Mouse (Mus musculus) frontal cortex, adult (tissue): ENCODE results near the gene Cd300a.
"Not testable (repeated sequence)": the region's sequence is repeated elsewhere in the genome, so short reads cannot be mapped to it uniquely, and the experiment has no call there.

Source experiments
- ATAC-seq: cut with Nextera tagmentation; 2 replicates; pipeline ENCODE4 v1.9.2; 2017; ENCODE audit warnings: mild to moderate bottlenecking, moderate library complexity, mixed read lengths; ENCODE audit not compliant: low TSS enrichment

Gene Cd300a

DNA sequence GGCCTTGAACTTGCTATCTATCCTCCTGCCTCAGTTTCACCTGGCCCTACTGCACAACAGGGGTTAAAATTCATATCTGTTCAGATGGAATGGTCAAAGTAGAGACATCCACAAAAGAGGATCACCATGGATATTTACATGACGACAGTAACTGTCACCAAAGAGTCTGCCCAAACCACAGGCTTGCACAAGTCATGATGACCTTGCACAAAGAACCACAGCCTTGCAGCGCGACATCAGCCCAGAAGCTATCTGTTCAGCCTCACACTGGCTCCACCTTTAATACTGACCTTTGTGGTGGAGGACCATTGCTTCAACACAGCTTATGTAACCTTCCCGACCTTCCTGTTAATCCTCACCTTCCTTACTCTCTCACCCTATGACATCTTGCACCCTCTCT, 17.7 kb downstream of the Cd300a start:
- no peak for ATAC-seq

DNA sequence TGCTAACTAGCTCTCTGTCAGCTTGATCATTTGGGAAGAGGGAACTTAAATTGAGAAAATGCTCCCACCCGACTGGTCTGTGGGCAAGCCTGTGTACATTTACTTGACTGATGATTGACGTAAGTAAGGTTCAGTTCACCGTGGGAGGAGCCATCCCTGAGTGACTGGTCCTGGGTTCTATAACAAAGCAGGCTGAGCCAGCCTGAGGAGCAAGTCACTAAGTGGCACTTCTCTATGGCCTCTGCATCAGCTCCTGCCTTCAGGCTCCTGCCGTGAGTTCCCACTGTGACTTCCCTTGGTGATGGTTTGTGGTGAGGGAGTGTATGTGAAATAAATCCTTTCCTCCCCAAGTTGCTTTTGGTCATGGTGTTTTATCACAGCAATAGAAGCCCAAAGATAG, 18.2 kb downstream of the Cd300a start:
- ATAC-seq, result no peak

DNA sequence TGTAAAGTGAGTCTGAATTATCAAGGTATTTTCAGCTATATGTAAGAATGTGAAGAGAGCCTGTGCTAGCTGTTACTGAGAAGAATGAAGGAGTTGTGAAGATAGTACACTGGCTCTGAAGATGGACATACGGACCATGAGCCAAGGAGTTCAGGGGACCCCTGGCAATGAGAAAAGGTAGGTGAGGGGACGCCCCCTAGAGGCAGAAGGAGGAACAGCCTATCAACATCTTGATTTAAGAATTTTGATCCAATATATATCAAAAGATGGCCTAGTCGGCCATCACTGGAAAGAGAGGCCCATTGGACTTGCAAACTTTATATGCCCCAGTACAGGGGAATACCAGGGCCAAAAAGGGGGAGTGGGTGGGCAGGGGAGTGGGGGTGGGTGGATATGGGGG, 19.7 kb downstream of the Cd300a start:
- not testable (repeated sequence) for ATAC-seq

DNA sequence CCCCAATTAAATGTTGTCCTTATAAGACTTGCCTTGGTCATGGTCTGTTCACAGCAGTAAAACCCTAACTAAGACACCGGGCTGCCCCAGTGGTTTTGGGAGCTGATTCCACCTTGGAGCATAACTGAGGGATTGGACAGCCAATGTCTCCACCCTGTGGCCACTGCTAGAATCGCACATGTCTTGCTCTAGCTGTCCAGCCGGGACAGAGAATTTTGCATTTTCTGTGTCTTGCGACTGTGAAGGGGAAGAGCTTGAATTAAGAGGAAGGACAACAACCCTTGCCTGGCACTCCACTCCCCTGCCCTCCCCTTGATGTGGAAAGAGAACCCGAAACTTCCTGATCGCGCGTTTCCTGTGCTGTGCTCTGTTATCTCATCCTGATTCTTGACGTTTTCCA, 23.0 kb downstream of the Cd300a start:
- ATAC-seq, result peak; percentile 74

DNA sequence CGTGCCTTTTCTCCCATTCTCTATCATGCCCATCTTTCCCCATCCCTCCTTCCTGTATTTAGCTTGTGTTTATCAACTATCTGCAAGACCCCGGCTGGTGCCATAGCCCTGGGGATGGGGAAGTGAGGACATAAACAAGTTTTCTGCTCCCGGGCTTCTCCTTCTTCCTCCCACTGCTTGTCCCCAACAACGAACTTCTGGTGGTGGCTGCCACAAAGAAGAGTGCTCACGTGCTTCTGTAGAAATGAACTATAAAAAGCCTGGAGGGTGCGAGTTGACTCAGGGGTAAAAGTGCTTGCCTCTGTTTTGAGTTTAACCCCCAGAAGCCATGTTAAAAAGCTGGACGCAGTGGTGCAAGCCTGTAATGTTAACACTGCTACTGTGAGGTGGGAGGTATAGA, 25.1 kb downstream of the Cd300a start:
- no peak for ATAC-seq

DNA sequence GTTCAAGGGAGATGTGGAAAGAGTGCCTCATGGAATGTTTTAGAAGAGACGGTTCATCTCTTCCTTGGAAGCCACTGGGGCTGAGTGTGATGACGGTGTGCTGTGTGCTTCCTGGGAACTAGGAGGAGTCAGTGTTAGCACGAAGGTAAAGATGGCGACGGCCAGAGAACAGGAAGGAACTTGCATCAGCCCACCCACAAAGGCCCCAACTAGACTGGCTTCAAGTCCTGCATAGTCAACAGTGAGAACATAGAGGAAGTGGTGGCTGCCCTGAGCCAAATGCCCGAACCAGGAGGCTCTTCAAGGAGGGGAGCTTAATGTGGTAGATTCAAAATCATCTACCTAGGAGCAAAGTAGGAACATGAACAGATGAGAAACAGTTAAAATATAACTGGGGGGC, 27.3 kb downstream of the Cd300a start:
- no peak for ATAC-seq

DNA sequence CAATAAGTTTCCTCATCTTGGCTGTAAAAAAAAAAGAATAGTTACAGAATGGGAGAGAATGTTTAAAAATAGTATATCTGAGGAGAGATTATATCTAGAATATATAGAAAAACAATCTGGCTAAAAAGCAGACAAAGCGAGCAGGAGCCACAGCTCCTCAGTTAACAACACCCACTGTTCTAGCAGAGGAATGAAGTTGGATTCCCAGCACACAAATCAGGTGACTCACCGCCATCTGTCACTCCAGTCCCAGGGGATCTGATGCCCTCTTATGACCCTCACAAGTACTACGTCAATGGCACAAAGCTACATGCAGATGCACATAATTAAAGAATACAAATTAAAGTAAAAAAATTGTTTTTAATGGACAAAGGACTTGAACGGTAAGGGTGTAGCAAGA, 32.6 kb downstream of the Cd300a start:
- ATAC-seq, result peak; percentile 92

DNA sequence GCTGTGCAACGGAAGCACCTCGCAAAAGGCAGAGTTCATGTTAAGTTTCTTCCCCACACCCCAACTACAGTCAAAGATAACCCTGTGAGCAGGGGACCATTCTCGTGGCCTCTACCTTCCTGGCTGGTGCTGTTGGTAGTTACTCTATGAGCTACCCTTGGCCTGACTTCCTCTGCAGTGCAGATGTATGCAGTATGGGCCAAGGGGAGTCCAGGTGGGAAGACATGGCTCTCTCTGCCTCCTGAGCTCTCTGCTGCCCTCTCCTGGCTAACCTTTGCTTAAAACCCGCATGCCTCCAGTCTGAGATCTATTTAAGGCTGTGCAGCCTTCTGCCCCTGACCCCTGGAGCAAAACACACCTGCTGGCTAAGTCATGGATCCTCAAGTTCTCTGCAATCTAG, 34.1 kb downstream of the Cd300a start:
- ATAC-seq, result no peak

DNA sequence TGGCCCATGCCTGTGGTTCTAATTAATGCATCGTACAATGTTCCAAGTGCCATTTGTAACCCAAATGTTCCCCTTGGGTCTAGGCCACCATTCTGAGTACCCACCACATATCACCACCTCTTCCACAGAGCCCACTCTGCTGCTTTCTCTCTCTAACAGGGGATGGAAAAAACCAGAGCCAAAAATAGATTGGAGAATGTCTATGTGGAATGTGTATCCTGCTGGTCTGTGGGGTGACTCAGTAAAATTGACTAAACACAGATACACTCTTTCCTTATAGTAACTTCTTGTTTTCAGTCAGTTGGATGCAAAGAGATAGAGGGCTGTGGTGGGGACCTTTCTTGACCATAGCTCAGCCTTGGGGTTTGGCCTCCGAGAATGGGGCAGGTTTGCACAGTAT, 39.7 kb downstream of the Cd300a start:
- ATAC-seq, result peak; percentile 73; the same call in 1 of the 2 replicates

DNA sequence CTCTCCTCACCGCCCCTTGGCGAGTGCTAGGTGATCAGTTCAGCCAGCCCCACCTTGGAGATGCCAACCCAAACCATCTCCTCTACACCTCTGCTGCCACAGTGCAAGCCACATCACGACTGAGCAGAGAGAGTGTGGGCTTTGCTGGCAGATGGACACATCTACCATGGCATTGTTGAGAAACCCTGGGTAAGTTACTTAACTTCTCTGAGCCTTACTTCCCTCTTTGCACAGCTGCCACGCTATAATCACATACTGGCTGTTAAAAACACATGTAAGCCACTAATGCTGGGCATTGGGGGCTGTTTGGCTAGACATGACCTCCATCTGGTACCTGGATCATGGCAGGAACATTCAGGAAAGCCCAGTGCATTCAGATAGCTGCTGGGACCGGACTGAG, 41.2 kb downstream of the Cd300a start:
- ATAC-seq, result no peak

DNA sequence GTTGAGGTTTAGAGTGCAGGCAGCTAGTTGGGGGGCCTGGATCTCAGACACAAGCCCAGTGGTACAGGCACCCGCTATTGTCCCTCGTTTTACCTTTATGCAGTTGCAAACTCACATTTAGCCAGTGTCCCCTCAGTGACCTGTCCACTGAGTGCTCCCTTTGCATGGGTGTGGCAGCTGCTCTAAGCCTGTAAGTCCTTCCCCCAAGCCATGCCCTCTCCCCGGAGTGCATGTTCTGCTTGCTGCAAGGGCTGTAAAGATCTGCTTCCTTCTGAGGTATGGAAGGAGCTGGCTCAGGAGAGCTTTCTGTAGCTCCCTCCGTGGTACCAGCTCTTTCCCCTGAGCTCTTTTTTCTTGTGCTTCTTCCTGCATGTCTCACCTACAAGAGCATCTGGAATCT, 43.8 kb downstream of the Cd300a start:
- no peak for ATAC-seq

DNA sequence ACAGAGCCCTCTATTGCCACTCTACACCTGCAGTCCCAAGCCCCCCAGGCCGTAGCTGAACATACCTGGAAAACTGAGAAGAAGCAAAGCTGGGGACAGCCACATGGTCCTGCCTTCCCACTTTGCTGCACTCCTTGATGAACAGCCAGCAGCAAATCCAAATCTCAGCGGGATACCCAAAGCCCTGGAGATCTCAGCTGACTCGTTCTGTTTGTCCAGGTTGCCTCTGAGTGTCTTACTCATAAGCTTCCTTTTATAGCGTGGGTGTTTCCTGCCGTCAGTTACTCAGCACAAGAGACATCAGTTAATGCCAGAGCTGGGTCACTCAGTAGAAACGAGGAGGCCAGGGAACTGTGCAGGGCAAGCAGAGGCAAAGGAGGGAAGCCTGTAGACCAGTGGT, 44.3 kb downstream of the Cd300a start, which contains the start of gene Cd300lb:
Gene Cd300lb (minus strand): TSS at position 243 of the 400 bp plus-strand sequence.
- no peak for ATAC-seq
